Mouse (Mus musculus): Measurements from ENCODE around the gene Ttc9b. TPM values are rescaled to one million over a fixed set of nuclear protein-coding genes. Genes with fewer than 3 reads are reported as not detected.

The Ttc9b gene
- polyA plus RNA-seq, 2 experiments: 0.21 to 0.24 TPM

- 90% methylated on average over 4 of the region's 4 CpGs for WGBS
- no peak overlapping the region for H3K4me2 ChIP-seq (replicated peaks; ENCODE audit: low read depth, low read length, severe bottlenecking)
- ATAC-seq (ENCODE audit: low FRiP score, low read depth) (no peak), DNase-seq (ENCODE audit: low spot score) (no peak)
- no peak for TF ChIP-seq POLR2A (IDR thresholded peaks at IDR 0.05; ENCODE audit: borderline replicate concordance, extremely low read depth, insufficient read depth, insufficient read length)
- H3K27ac ChIP-seq (replicated peaks; ENCODE audit: low read depth, low read length): no peak overlapping the region
- H3K9ac ChIP-seq (ENCODE audit: low read depth, low read length, severe bottlenecking): no peak overlapping the region
- no peak overlapping the region for H3K4me3 ChIP-seq (replicated peaks; ENCODE audit: low read length)
- H3K9me3 ChIP-seq (ENCODE audit: control insufficient read depth, low read length): no peaks in the 10 kb centered on the region
- peaks cover 61% of the 10 kb centered on the region for H3K36me3 ChIP-seq (ENCODE audit: control insufficient read depth, insufficient read depth, low read length)
- peaks cover 22% of the 10 kb centered on the region for H3K27me3 ChIP-seq (ENCODE audit: control insufficient read depth, insufficient read depth, low read length)
- no peaks in the 10 kb centered on the region for H3K4me1 ChIP-seq (ENCODE audit: control insufficient read depth, insufficient read depth, low read length)
Observed at GRCm38 (mm10) chr7:27662038-27662437, 8.3 kb downstream of the Ttc9b start.

- ATAC-seq (ENCODE audit: low FRiP score, low read depth) (no peak), DNase-seq (ENCODE audit: low spot score) (no peak)
- peak overlapping the region; percentile 90 for H3K4me3 ChIP-seq (replicated peaks; ENCODE audit: low read length)
- H3K27me3 ChIP-seq (ENCODE audit: control insufficient read depth, insufficient read depth, low read length): no peaks in the 10 kb centered on the region
- TF ChIP-seq POLR2A (IDR thresholded peaks at IDR 0.05; ENCODE audit: borderline replicate concordance, extremely low read depth, insufficient read depth, insufficient read length): no peak
- H3K9me3 ChIP-seq (ENCODE audit: control insufficient read depth, low read length): no peaks in the 10 kb centered on the region
- peak overlapping the region; percentile 86 for H3K9ac ChIP-seq (ENCODE audit: low read depth, low read length, severe bottlenecking)
- peaks cover 19% of the 10 kb centered on the region for H3K4me1 ChIP-seq (ENCODE audit: control insufficient read depth, insufficient read depth, low read length)
- H3K4me2 ChIP-seq (replicated peaks; ENCODE audit: low read depth, low read length, severe bottlenecking): peak overlapping the region; percentile 97
- WGBS: 52% methylated on average over 9 of the region's 9 CpGs
- peaks cover 22% of the 10 kb centered on the region for H3K36me3 ChIP-seq (ENCODE audit: control insufficient read depth, insufficient read depth, low read length)
- H3K27ac ChIP-seq (replicated peaks; ENCODE audit: low read depth, low read length): no peak overlapping the region
Observed at GRCm38 (mm10) chr7:27673064-27673574, 19.4 kb downstream of the Ttc9b start.

- Histone ChIP-seq H3K4me1 (ENCODE audit: control insufficient read depth, insufficient read depth, low read length) (peaks cover 19% of the 10 kb centered on the region), H3K9me3 (ENCODE audit: control insufficient read depth, low read length) (no peaks in the 10 kb centered on the region), H3K36me3 (ENCODE audit: control insufficient read depth, insufficient read depth, low read length) (peaks cover 16% of the 10 kb centered on the region), H3K27me3 (ENCODE audit: control insufficient read depth, insufficient read depth, low read length) (no peaks in the 10 kb centered on the region), H3K4me2 (replicated peaks; ENCODE audit: low read depth, low read length, severe bottlenecking) (peak overlapping the region; percentile 97), H3K9ac (ENCODE audit: low read depth, low read length, severe bottlenecking) (peak overlapping the region; percentile 86), H3K27ac (replicated peaks; ENCODE audit: low read depth, low read length) (no peak overlapping the region), H3K4me3 (replicated peaks; ENCODE audit: low read length) (peak overlapping the region; percentile 90)
- WGBS: 3% methylated on average over 39 of the region's 52 CpGs
- ATAC-seq (ENCODE audit: low FRiP score, low read depth) (no peak), DNase-seq (ENCODE audit: low spot score) (no peak)
- no peak for TF ChIP-seq POLR2A (IDR thresholded peaks at IDR 0.05; ENCODE audit: borderline replicate concordance, extremely low read depth, insufficient read depth, insufficient read length)
Observed at GRCm38 (mm10) chr7:27673575-27674131, 19.9 kb downstream of the Ttc9b start.

- Histone ChIP-seq H3K27ac (replicated peaks; ENCODE audit: low read depth, low read length) (peak overlapping the region; percentile 91), H3K36me3 (ENCODE audit: control insufficient read depth, insufficient read depth, low read length) (peaks cover 11% of the 10 kb centered on the region), H3K4me3 (replicated peaks; ENCODE audit: low read length) (peak overlapping the region; percentile 90), H3K4me1 (ENCODE audit: control insufficient read depth, insufficient read depth, low read length) (peaks cover 19% of the 10 kb centered on the region), H3K9ac (ENCODE audit: low read depth, low read length, severe bottlenecking) (peak overlapping the region; percentile 86), H3K27me3 (ENCODE audit: control insufficient read depth, insufficient read depth, low read length) (no peaks in the 10 kb centered on the region), H3K4me2 (replicated peaks; ENCODE audit: low read depth, low read length, severe bottlenecking) (peak overlapping the region; percentile 97), H3K9me3 (ENCODE audit: control insufficient read depth, low read length) (no peaks in the 10 kb centered on the region)
- no peak for TF ChIP-seq POLR2A (IDR thresholded peaks at IDR 0.05; ENCODE audit: borderline replicate concordance, extremely low read depth, insufficient read depth, insufficient read length)
- DNase-seq (ENCODE audit: low spot score): no peak
- ATAC-seq (ENCODE audit: low FRiP score, low read depth): peak; percentile 47
- 0% methylated on average over 15 of the region's 38 CpGs for WGBS
Observed at GRCm38 (mm10) chr7:27674195-27674521, 20.4 kb downstream of the Ttc9b start.

GRCm38 (mm10) chr7:27674522-27675221, 21.0 kb downstream of the Ttc9b start, which contains the start of gene Map3k10:
Map3k10 (minus strand) TSS chr7:27674598.
- peaks cover 19% of the 10 kb centered on the region for H3K4me1 ChIP-seq (ENCODE audit: control insufficient read depth, insufficient read depth, low read length)
- ATAC-seq (ENCODE audit: low FRiP score, low read depth) (peak; percentile 98), DNase-seq (ENCODE audit: low spot score) (peak; percentile 94)
- peak within 1 kb of the TSS; percentile 97 for H3K4me2 ChIP-seq (replicated peaks; ENCODE audit: low read depth, low read length, severe bottlenecking)
- H3K36me3 ChIP-seq (ENCODE audit: control insufficient read depth, insufficient read depth, low read length): peaks cover 10% of the 10 kb centered on the region
- H3K9me3 ChIP-seq (ENCODE audit: control insufficient read depth, low read length): no peaks in the 10 kb centered on the region
- TF ChIP-seq POLR2A (IDR thresholded peaks at IDR 0.05; ENCODE audit: borderline replicate concordance, extremely low read depth, insufficient read depth, insufficient read length): 0 out of 2 replicates have a peak, but pooled peaks have one; percentile 30
- H3K4me3 ChIP-seq (replicated peaks; ENCODE audit: low read length): peak within 1 kb of the TSS; percentile 90
- WGBS: under 1% methylated on average over 27 of the region's 31 CpGs
- H3K9ac ChIP-seq (ENCODE audit: low read depth, low read length, severe bottlenecking): peak within 1 kb of the TSS; percentile 86
- no peaks in the 10 kb centered on the region for H3K27me3 ChIP-seq (ENCODE audit: control insufficient read depth, insufficient read depth, low read length)
- peak within 1 kb of the TSS; percentile 91 for H3K27ac ChIP-seq (replicated peaks; ENCODE audit: low read depth, low read length)

All from limb, embryonic 14.5 days (tissue).